Mouse (Mus musculus): ENCODE data around the gene Dis3l2.

The Dis3l2 gene

GRCm38 (mm10) chr1:87012606-87013005 is 309.0 kb downstream of the Dis3l2 start:
- peak; percentile 62 to 63 for DNase-seq

- no peak for DNase-seq
These were observed 317.1 kb downstream of the Dis3l2 start for GRCm38 (mm10) chr1:87020714-87021113.

- no peak for DNase-seq
These were observed 318.0 kb downstream of the Dis3l2 start for GRCm38 (mm10) chr1:87021584-87021983.

- DNase-seq: no peak
These were observed 319.9 kb downstream of the Dis3l2 start for GRCm38 (mm10) chr1:87023291-87024170.

GRCm38 (mm10) chr1:87025021-87025420 is 321.4 kb downstream of the Dis3l2 start:
- DNase-seq: no peak

- peak; percentile 49 to 51 for DNase-seq
These were observed 325.2 kb downstream of the Dis3l2 start for GRCm38 (mm10) chr1:87028786-87029185.

- no peak for DNase-seq
These were observed 327.0 kb downstream of the Dis3l2 start for GRCm38 (mm10) chr1:87030652-87031051.

GRCm38 (mm10) chr1:87032466-87032865 is 328.9 kb downstream of the Dis3l2 start:
- DNase-seq: peak; percentile 70 to 79

DNA sequence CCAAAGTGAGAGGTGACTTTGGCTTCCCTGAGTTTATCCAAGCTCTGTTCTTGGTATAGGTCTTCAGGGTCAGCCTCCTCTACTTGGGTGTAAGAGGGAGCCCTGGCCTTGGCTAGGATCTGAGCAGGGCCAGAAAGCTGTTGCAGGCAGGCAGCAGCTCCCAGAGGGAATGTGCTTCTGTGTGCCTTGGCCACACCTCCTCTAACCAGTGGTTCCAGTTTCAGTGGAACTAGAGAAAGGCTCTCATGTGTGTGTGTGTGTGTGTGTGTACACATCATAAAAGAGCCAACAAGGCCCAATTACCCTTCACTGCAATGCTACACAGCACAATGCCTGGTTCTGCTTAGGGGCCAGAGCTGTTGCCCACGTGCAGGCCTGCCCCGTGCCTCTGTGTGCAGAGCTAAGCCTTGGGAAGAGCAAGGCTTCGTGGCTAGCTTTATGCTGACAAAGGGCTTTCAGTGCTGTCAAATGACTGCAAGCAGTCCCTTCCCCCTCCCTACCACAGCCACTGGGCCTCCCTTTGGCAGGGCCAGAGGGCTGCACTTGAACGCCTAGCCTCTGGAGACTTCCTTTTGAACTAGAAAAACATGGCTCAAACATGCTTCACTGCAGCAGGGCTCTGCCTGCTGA is 332.0 kb downstream of the Dis3l2 start:
- no peak for DNase-seq

GRCm38 (mm10) chr1:87036334-87036733 is 332.7 kb downstream of the Dis3l2 start:
- no peak for DNase-seq

GRCm38 (mm10) chr1:87038477-87039070 is 335.0 kb downstream of the Dis3l2 start:
- no peak for DNase-seq

DNA sequence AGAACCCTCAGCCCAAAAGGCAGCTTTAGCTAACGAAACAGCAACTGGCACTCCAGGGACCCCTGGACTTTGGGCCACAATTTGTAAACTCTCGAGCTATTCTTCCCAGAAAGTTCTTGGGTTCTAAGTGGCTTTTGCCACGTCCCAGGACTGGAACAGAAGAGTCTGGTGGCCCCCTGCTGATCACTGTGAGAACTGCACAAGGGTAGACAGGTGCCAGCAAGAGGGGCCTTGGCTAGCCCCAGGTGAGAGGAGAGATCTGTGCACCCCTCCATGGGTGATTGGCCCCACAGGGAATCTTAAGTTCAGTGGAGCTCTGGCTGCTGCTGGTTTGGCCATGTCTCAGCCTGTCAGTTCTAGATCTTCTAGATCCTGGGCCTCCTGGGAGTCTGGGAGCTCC is 337.5 kb downstream of the Dis3l2 start:
- DNase-seq: peak; percentile 82 to 83

DNA sequence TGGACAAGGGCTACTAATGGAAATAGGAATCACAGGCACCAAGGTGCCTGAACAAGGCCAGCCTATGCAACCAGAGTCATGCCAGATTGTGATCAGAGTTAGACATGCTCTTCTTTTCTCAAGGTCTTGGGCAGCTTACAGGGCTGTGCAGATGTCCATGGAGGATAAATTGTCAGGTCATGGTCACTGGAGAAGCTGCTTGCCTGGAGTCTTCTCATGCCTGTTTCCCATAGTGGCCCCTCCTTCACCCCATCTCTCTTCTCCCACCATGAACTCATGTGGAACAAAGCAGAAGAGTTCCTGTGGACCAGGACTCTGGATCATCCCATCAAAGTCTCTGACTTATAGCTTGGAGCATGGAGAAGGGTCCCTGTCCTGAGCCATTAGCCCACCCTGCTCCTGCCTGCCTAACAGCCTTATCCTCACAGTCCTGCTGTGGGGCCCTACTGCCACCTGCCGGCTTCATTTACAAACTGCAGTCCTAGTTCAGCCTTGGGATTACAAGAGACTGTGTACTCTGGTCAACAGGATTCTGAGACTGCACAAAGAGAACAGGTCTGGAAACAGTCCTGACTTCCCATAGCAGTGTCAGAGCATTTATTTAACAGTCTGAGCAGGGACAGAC is 338.3 kb downstream of the Dis3l2 start:
- peak; percentile 90 to 91 for DNase-seq

DNA sequence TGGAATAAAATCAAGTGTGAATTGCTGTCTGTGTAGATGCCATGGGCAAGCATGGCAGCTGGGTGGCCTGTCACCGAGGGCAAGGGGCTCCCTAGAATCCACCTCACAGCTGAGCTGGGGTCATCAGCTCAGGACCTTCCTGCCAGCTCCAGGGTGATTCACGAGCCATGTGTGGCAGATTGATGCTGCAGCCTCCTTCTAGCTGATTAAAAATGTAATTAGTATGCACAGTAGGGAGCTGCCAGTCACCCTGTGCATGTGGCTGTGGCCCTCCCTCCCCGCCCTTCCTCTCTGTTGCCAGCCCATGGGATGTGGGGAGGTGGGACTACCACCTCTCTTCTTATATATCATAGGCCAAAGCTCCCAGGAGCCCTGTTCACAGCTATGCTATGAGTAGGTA is 346.5 kb downstream of the Dis3l2 start:
- peak; percentile 55 to 64 for DNase-seq

DNA sequence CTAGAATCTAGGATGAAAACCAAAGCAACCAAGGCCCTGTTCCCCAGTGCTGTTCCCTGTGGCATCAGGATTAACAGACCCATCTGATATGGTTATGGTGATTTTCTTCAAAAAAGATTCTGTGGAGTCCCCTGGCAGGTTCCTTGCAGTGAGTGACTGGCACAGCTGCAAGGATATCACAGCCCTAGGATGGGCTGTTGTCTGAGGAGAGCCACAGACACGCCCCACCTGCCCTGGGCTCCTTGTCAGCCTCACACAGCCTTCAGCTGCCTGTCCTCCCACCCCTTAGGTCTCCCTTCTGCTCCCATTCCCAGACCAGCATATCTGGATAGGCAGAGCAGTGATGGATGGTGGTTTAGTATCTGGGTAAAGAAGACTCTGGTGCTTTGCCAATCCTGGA is 347.1 kb downstream of the Dis3l2 start:
- no peak for DNase-seq

DNA sequence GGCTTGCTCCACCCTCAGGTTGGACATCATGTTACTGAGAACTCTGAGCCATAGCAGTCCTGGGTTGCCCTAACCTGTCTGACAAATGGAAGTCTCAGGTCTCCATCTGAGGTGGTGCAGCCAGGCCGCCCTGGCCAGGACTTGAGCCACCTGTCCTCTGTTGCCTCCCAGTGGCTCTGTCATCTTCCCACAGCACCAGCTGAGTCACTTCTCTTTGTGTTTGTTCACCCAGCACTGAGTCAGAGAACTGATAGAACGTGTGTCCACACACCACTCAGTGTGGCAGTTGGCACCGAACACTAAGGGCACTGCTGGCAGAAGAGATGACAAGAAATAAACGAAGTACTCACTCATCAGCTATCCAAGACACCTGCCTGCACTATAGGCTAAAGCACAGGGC is 347.8 kb downstream of the Dis3l2 start:
- peak; percentile 38 for DNase-seq

- no peak for DNase-seq
These were observed 353.5 kb downstream of the Dis3l2 start for GRCm38 (mm10) chr1:87057075-87057474.

GRCm38 (mm10) chr1:87059042-87059665 is 355.5 kb downstream of the Dis3l2 start:
- DNase-seq: no peak

GRCm38 (mm10) chr1:87060913-87061312 is 357.3 kb downstream of the Dis3l2 start:
- no peak for DNase-seq

DNA sequence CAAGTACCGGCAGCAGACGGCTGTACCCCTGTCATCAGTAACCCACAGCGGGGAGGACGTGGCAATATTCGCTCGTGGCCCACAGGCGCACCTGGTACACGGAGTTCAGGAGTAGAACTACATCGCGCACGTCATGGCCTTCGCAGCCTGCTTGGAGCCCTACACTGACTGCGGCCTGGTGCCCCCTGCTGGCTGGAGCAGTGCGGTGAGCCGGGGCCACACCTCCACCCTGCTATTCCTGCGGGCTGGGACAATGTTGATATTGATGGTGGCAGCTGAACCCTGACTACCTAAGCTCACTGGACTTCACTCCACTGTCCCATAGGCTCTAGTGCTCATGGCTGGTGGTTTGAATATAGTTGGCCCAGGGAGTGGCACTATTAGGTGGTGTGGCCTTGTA is 367.1 kb downstream of the Dis3l2 start:
- no peak for DNase-seq

DNA sequence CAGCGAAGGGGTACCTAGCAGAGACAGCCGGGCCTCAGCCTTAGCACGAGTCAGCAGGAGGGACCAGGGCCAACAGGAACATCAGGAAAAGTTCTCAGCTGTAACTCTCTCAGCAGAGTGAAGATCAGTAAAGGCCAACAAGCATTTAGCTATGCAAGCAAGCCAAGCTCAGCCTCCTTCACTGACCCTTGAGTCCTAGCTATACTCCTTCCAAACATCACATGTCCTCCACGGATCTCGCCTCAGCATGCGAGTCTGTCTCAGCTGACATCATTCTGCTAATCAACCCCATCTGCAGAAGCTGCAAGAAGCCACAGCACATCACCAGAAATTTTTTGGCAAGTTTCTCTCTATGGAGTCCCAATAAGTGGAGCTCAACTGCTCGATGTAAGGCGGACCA is 370.2 kb downstream of the Dis3l2 start:
- no peak for DNase-seq

- DNase-seq: no peak
These were observed 382.6 kb downstream of the Dis3l2 start for GRCm38 (mm10) chr1:87086196-87086595.

DNA sequence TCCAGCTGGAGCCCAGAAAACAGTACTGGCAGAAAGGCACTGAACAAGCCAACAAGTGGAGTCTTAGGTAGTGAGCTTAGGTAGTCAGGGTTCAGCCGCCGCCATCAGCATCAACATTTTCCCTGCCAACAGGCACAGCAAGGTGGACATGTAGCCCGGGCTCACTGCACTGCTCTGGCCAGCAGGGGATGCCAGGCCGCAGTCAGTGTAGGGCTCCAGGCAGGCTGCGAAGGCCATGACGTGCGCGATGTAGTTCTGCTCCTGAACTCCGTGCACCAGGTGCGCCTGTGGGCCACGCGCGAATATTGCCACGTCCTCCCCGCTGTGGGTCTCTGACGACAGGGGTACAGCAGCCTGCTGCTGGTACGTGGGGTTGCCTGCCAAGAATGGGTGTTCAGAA is 383.4 kb downstream of the Dis3l2 start:
- DNase-seq: no peak
